Mouse (Mus musculus) lung, embryonic 15.5 days (tissue): ENCODE results near the gene Ppp1r18. TPM values are rescaled to one million over a fixed set of nuclear protein-coding genes. Genes with fewer than 3 reads are reported as not detected.
"Not testable (repeated sequence)": the region's sequence is repeated elsewhere in the genome, so short reads cannot be mapped to it uniquely, and the experiment has no call there.

Experiments used
- ATAC-seq: fragments of 200-750 bp; cut with Nextera tagmentation; 2 replicates; pipeline ENCODE4 v1.8.0; 2017; ENCODE audit warnings: moderate number of reproducible peaks, borderline replicate concordance; ENCODE audit not compliant: low FRiP score, low TSS enrichment; ENCODE audit errors: extremely low read depth
- H3K27ac ChIP-seq: fragments of 300-500 bp; sonication (generic); 2 replicates; pipeline ENCODE4 v1.5.1; 2015; ENCODE audit warnings: moderate library complexity, mild to moderate bottlenecking, inconsistent platforms
- H3K27me3 ChIP-seq: fragments of 300-500 bp; sonication (generic); 2 replicates; pipeline ENCODE4 v1.6.1; 2015; ENCODE audit warnings: inconsistent platforms
- H3K36me3 ChIP-seq: fragments of 300-500 bp; sonication (generic); 2 replicates; pipeline ENCODE4 v1.6.1; 2015; ENCODE audit warnings: inconsistent platforms
- H3K4me1 ChIP-seq: fragments of 300-500 bp; sonication (generic); 2 replicates; pipeline ENCODE4 v1.6.1; 2015; ENCODE audit warnings: inconsistent platforms
- H3K4me2 ChIP-seq: fragments of 300-500 bp; sonication (generic); 2 replicates; pipeline ENCODE4 v1.6.1; 2015; ENCODE audit warnings: inconsistent platforms, mild to moderate bottlenecking, moderate library complexity
- H3K4me3 ChIP-seq: fragments of 300-500 bp; sonication (generic); 2 replicates; pipeline ENCODE4 v1.5.1; 2015; ENCODE audit warnings: mild to moderate bottlenecking, inconsistent platforms
- H3K9ac ChIP-seq: fragments of 300-500 bp; sonication (generic); 2 replicates; pipeline ENCODE4 v1.6.1; 2015; ENCODE audit warnings: inconsistent platforms
- H3K9me3 ChIP-seq: fragments of 300-500 bp; sonication (generic); 2 replicates; pipeline ENCODE4 v1.6.1; 2016; ENCODE audit warnings: inconsistent platforms
- WGBS: fragments of 180-500 bp; shearing (Covaris S2); methylation state at CpG from one replicate; pipeline ENCODE4 v1.1.7; 2015; 5-methylcytosine and 5-hydroxymethylcytosine counted together
- polyA plus RNA-seq: library from polyadenylated mRNA; unstranded; fragments of >200 nt; fragmentation: Nextera tagmentation; extraction: Ambion mirVana; gene quantifications from 2 replicates; pipeline ENCODE4 v1.2.1, GENCODE M21; 2015

Ppp1r18 gene
- polyA plus RNA-seq, 1 experiment from 2014 or later = 23.4 TPM

DNA sequence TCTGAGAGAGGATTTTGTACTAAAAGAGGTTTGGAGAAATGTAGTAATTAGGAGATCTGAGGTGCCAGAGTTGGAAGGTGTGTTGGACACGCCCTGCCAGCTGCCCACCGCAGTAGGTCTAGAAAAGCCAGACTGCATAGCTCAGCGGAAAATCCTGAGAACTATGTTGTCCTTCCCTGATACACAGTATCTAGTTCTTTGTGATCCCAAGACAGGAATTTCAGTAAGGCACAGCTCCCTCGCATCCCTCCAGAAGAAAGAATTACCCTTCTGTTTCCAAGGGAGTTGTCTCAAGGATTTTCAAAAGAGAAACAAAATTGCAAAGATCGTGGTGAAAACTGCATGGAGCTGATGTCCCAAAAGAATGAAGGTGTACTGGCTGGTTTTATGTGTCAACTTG, 26.8 kb upstream of the Ppp1r18 start:
- under 1% methylated on average over 5 of the region's 5 CpGs for WGBS
- Histone ChIP-seq H3K36me3 (peaks cover 29% of the 10 kb centered on the region), H3K4me3 (peak overlapping the region; percentile 65), H3K9ac (peak overlapping the region; percentile 50), H3K27ac (peak overlapping the region; percentile 98), H3K27me3 (no peaks in the 10 kb centered on the region), H3K4me2 (peak overlapping the region; percentile 81), H3K4me1 (peaks cover 39% of the 10 kb centered on the region), H3K9me3 (no peaks in the 10 kb centered on the region)
- ATAC-seq = no peak

DNA sequence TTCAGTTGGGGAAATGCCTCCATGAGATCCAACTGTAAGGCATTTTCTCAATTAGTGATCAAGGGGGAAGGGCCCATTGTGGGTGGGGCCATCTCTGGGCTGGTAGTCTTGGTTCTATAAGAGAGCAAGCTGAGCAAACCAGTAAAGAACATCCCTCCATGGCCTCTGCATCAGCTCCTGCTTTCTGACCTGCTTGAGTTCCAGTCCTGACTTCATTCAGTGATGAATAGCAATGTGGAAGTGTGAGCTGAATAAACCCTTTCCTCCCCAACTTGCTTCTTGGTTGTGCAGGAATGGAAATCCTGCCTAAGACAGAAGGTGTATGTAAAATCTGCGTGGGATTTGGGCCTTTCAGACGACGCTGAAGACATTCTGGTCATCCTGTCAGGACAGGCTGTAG, 26.4 kb upstream of the Ppp1r18 start:
- H3K4me3 ChIP-seq = peak overlapping the region; percentile 65
- not testable (repeated sequence) for ATAC-seq, H3K9me3 ChIP-seq, H3K27me3 ChIP-seq
- peak overlapping the region; percentile 81 for H3K4me2 ChIP-seq
- peak overlapping the region; percentile 98 for H3K27ac ChIP-seq
- peaks cover 35% of the 10 kb centered on the region for H3K4me1 ChIP-seq
- WGBS = 39% methylated on average over 3 of the region's 3 CpGs
- H3K9ac ChIP-seq = peak overlapping the region; percentile 50
- peaks cover 25% of the 10 kb centered on the region for H3K36me3 ChIP-seq

DNA sequence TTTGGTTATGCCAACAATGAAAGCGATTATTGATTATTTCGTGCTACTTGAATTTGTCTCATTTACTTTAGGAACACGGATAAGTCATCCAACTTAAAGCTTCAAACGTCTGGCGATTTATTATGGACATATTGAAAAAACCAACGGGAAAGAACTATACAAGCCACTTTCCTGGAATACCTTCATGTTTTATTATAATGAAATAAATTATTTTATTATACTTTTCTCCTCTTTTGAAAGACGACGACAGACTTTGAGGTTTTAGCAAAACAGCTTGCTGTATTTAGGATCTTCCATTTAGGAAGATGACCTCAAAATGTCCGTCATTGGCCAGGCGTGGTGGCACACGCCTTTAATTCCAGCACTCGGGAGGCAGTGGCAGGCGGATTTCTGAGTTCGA, 24.8 kb upstream of the Ppp1r18 start:
- WGBS = 49% methylated on average over 14 of the region's 14 CpGs
- ATAC-seq = no peak

DNA sequence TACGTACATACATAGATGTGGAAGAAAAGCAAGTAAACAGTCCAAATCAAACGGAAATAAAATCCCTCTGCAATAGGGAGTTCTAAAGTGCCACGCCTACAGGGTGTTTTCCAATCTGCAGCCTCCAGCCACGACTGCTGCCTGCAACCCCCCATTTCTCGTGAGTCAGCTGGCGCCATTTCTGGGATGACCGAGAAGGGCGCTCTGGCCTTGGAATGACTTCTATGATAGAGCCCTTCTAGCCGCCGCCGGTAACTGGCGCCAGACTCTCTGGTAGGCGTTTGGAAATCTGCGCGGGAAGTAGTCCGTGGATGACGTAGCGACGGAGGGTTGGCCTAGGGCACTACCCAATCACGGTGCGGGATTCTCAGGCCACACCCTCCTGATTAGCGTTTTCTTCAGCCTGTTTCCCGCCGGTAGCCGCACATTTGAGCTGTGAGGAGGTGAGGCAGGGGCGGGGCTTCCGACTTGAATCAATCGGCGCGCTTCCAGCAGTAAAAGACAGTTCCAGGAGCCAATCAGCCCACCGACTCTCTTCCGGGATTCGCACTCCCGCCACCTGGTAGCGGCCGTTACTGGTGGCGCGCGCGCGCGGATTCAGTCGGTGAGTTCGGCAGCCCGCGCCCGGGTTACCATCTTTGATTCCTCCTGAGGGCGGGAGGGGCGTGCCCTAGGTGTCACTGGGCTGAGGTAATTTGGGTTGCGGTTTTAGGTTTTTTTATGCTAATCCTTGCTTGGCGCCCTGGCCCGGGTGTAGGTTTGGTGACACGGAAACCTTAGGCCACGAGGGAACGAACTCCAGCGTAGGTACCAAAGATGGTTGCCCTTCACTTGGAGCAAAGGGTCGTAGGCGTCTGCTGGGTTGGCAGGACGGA, 24.1 kb upstream of the Ppp1r18 start, which contains the start of gene Mdc1:
Gene Mdc1, plus strand, starts transcription at position 440 of the 875 bp plus-strand sequence.
- Histone ChIP-seq H3K4me1 (peaks cover 15% of the 10 kb centered on the region; the same call in 1 of the 2 replicates), H3K9ac (peak within 1 kb of the TSS; percentile 51), H3K27me3 (no peaks in the 10 kb centered on the region), H3K27ac (peak within 1 kb of the TSS; percentile 85), H3K4me3 (peak within 1 kb of the TSS; percentile 58), H3K4me2 (peak within 1 kb of the TSS; percentile 57), H3K9me3 (no peaks in the 10 kb centered on the region), H3K36me3 (peaks cover 22% of the 10 kb centered on the region)
- under 1% methylated on average over 59 of the region's 59 CpGs for WGBS
- peak; percentile 93 for ATAC-seq

More for the DNA sequence above, 24.8 kb upstream of the Ppp1r18 start:
- no peaks in the 10 kb centered on the region for H3K9me3 ChIP-seq
- H3K4me3 ChIP-seq = peak overlapping the region; percentile 58
- peaks cover 22% of the 10 kb centered on the region for H3K36me3 ChIP-seq
- H3K4me2 ChIP-seq = peak overlapping the region; percentile 51
- peak overlapping the region; percentile 54; the same call in 1 of the 2 replicates for H3K27ac ChIP-seq
- no peak overlapping the region for H3K9ac ChIP-seq
- no peaks in the 10 kb centered on the region for H3K27me3 ChIP-seq
- H3K4me1 ChIP-seq = peaks cover 21% of the 10 kb centered on the region

DNA sequence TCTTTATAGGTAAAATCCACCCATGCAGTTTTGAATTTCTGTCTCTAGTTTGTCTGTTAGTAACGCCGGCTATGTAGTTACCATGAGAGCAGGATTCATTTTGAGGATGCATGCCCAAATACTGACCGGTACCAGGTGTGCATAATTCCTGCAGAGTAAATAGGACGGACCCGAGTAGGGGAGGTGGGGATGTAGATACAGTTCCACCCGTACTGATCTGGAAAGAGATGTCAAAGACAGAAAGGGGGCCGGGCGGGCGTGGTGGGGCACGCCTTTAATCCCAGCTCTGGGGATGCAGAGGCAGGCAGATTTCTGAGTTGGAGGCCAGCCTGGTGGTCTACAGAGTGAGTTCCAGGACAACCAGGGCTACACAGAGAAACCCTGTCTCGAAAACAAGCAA, 23.4 kb upstream of the Ppp1r18 start:
- H3K4me3 ChIP-seq = peak overlapping the region; percentile 58
- no peaks in the 10 kb centered on the region for H3K9me3 ChIP-seq
- peaks cover 15% of the 10 kb centered on the region; the same call in 1 of the 2 replicates for H3K4me1 ChIP-seq
- no peak for ATAC-seq
- peaks cover 27% of the 10 kb centered on the region for H3K36me3 ChIP-seq
- peak overlapping the region; percentile 85 for H3K27ac ChIP-seq
- H3K9ac ChIP-seq = peak overlapping the region; percentile 51
- H3K4me2 ChIP-seq = peak overlapping the region; percentile 57
- no peaks in the 10 kb centered on the region for H3K27me3 ChIP-seq
- 13% methylated on average over 11 of the region's 11 CpGs for WGBS

DNA sequence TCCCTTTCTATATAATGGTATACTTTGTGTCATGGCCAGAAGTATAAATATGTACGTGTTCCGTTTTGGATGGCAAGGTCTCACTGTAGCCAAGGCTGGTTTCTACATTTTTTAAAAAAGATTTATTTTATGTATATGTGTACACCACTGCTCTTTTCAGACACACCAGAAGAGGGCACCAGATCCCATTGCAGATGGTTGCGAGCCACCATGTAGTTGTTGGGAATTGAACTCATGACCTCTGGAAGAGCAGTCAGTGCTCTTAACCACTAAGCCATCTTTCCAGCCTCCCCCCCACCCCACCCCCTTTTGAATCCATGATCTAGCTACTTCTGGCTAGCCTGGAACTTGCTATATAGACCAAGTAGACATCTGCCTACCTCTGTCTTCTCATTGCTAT, 21.9 kb upstream of the Ppp1r18 start:
- no peak overlapping the region for H3K9ac ChIP-seq
- H3K36me3 ChIP-seq = peaks cover 42% of the 10 kb centered on the region
- H3K27ac ChIP-seq = no peak overlapping the region
- H3K4me2 ChIP-seq = no peak overlapping the region
- H3K4me3 ChIP-seq = no peak overlapping the region
- peaks cover 15% of the 10 kb centered on the region; the same call in 1 of the 2 replicates for H3K4me1 ChIP-seq
- no peak for ATAC-seq
- no peaks in the 10 kb centered on the region for H3K27me3 ChIP-seq
- no peaks in the 10 kb centered on the region for H3K9me3 ChIP-seq
- 93% methylated on average over 3 of the region's 3 CpGs for WGBS

DNA sequence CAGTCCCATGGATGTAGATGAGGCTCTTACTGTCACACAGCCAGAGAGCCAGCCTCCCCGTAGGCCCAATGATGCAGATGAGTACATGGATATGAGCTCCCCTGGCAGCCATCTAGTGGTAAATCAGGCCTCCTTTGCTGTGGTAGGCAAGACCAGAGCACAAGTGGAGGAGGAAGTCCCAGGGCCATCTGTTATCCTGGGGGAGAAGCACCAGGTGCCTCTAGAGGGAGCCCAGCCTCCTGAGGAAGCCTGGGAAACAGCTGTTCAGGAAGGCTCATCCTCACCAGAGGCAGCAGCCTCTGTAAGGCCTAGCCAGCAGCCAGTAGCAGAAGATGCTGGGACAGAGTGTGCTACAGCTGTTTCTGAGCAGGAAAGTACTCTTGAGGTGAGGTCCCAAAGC, 17.3 kb upstream of the Ppp1r18 start:
- H3K27ac ChIP-seq = no peak overlapping the region
- no peak for ATAC-seq
- H3K27me3 ChIP-seq = no peaks in the 10 kb centered on the region
- WGBS = 64% methylated on average over 1 of the region's 1 CpGs
- H3K9ac ChIP-seq = no peak overlapping the region
- H3K4me3 ChIP-seq = no peak overlapping the region
- no peaks in the 10 kb centered on the region for H3K9me3 ChIP-seq
- H3K4me2 ChIP-seq = no peak overlapping the region
- H3K4me1 ChIP-seq = no peaks in the 10 kb centered on the region
- H3K36me3 ChIP-seq = peaks cover 86% of the 10 kb centered on the region

DNA sequence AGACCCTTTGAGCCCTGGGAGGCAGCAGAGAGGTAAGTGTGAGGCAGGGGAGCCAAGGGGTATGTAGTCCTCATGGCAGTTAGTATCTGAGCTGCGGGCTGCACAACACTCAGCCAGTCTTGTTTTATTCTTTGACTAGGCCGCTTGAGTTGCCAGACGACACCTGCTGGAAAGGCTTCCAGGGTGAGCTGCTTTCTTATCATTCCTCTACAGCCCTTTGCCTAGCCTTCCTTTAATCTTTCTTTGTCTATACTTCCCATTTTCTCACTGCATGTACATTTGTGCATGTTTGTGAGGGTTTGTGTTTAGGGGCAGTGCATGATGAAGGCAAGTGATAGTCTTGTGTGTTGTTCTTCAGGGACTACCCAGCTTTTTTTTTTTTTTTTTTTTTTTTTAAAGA, 14.4 kb upstream of the Ppp1r18 start:
- Histone ChIP-seq H3K4me2 (no peak overlapping the region), H3K36me3 (peaks cover 89% of the 10 kb centered on the region), H3K4me1 (no peaks in the 10 kb centered on the region), H3K9me3 (no peaks in the 10 kb centered on the region), H3K4me3 (no peak overlapping the region), H3K27me3 (no peaks in the 10 kb centered on the region), H3K9ac (no peak overlapping the region), H3K27ac (no peak overlapping the region)
- WGBS = 82% methylated on average over 3 of the region's 3 CpGs
- ATAC-seq = no peak

DNA sequence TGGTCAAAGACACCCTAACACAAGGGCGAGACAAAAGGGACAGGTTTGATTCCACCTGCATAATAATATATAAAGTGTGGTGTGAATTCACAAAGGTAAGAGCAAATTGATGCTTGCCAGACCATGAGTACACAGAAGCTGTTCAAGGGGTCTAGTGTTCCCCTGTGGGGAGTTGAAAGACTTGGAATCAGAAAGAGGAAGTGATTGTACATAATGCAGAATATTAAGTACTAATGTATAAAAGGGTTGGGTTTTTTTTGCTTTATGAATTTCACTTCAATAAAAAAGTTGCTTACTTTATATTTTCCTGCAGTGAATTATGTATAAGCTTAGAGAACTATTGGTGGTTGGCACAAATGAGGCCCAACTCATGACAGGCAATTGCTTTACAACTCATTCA, 6.0 kb upstream of the Ppp1r18 start:
- Histone ChIP-seq H3K4me2 (no peak overlapping the region), H3K4me3 (no peak overlapping the region), H3K27ac (no peak overlapping the region), H3K36me3 (peaks cover 31% of the 10 kb centered on the region), H3K27me3 (no peaks in the 10 kb centered on the region), H3K9me3 (no peaks in the 10 kb centered on the region), H3K4me1 (peaks cover 9% of the 10 kb centered on the region), H3K9ac (no peak overlapping the region)
- WGBS = 89% methylated on average over 1 of the region's 1 CpGs
- ATAC-seq = no peak

DNA sequence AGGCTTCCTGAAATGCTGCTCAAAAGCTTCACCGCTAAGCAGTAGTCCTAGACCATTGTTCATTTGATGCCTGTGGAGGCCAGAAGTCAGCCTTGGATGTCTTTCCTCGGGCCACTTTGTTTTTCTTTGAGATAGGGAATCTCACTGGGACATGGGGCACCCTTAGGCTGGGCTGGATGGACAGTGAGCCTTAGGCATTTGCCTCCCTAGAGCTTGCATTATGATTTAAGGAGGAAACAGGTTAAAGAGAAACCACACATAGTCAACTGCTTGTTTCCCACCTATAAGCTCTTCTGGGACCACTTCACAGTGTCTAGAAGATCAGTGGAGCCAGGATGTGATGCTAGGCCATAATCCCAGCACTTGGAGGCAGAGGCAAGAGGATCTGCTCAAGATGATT, 5.6 kb upstream of the Ppp1r18 start:
- WGBS = 58% methylated on average over 2 of the region's 2 CpGs
- ATAC-seq = no peak
- H3K9ac ChIP-seq = no peak overlapping the region
- peaks cover 14% of the 10 kb centered on the region for H3K4me1 ChIP-seq
- no peaks in the 10 kb centered on the region for H3K27me3 ChIP-seq
- peaks cover 26% of the 10 kb centered on the region for H3K36me3 ChIP-seq
- H3K9me3 ChIP-seq = no peaks in the 10 kb centered on the region
- H3K4me2 ChIP-seq = no peak overlapping the region
- H3K27ac ChIP-seq = no peak overlapping the region
- H3K4me3 ChIP-seq = no peak overlapping the region

DNA sequence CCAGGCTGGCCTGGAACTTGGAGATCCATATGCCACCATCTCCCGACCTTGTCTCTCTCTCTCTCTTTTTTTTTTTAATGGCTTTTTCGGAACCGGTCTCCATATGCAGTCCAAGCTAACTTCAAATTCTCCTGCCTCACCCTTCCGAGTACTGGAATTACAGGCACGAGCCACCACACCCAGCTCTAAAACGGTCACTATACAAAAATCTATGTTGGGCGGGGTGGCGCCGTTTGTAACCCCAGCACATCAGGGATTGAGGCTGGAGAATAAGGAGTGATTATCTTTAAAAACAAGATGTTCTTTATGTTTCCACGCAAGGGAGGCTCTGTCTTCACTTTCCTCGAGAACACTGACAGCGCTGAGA, 4.6 kb upstream of the Ppp1r18 start:
- H3K36me3 ChIP-seq = peaks cover 24% of the 10 kb centered on the region
- peak overlapping the region; percentile 77 for H3K4me3 ChIP-seq
- 3% methylated on average over 12 of the region's 12 CpGs for WGBS
- H3K27ac ChIP-seq = peak overlapping the region; percentile 95
- H3K9ac ChIP-seq = peak overlapping the region; percentile 73; the same call in 1 of the 2 replicates
- peaks cover 16% of the 10 kb centered on the region for H3K4me1 ChIP-seq
- no peaks in the 10 kb centered on the region for H3K9me3 ChIP-seq
- H3K4me2 ChIP-seq = peak overlapping the region; percentile 74
- no peak for ATAC-seq
- H3K27me3 ChIP-seq = no peaks in the 10 kb centered on the region

DNA sequence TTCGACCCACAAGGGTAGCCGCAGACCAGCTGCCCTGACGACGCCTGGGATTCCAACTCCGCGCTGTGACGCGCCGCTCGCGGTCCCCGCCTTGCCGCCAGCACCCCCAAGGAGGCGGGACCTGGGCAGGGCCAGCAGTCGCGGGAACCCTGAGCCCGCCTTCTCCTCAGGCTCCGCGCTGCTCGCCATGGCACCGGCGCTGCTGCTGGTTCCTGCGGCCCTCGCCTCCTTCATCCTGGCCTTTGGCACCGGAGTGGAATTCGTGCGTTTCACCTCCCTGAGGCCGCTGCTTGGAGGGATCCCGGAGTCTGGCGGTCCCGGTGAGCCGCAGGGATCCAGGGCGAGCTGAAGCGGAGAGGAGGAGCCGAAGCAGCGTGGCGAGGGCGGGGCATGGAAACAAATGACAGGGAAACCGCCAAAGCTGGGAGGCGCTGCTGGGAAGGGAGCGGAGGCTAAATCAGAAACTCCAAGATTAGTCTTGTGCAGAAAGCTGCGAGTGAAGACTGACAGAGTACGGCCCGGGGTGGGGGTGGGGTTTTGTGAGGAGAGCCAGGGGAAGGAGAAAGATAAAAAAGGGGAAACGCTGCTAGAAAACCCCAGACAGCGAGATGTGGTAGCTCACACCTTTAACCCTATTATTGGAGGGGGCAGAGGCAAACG, 4.1 kb upstream of the Ppp1r18 start, which contains the start of gene Nrm:
Gene Nrm, plus strand, starts transcription at position 121 of the 660 bp plus-strand sequence.
- peak within 1 kb of the TSS; percentile 73 for H3K9ac ChIP-seq
- H3K4me3 ChIP-seq = peak within 1 kb of the TSS; percentile 77
- peak; percentile 90 for ATAC-seq
- H3K27me3 ChIP-seq = no peaks in the 10 kb centered on the region
- peak within 1 kb of the TSS; percentile 74 for H3K4me2 ChIP-seq
- H3K36me3 ChIP-seq = peaks cover 24% of the 10 kb centered on the region
- H3K27ac ChIP-seq = peak within 1 kb of the TSS; percentile 95
- H3K9me3 ChIP-seq = no peaks in the 10 kb centered on the region
- peaks cover 16% of the 10 kb centered on the region for H3K4me1 ChIP-seq
- WGBS = under 1% methylated on average over 47 of the region's 47 CpGs
